Mouse (Mus musculus): ENCODE measurements around the gene Vangl2.

Vangl2 gene

GRCm38 (mm10) chr1:172028394-172029275 is at the start of gene Vangl2:
Vangl2 (minus strand) TSS chr1:172028444.
- CTCF ChIA-PET: interaction anchor here (0.8 kb wide), 1 partner anchor 611 kb away, joined by 3 read pairs; no protein-coding TSS in a partner anchor

GRCm38 (mm10) chr1:172077981-172078380 is 49.7 kb upstream of the Vangl2 start:
- CTCF ChIA-PET: no interaction called here

GRCm38 (mm10) chr1:172072604-172073003 is 44.4 kb upstream of the Vangl2 start:
- CTCF ChIA-PET: no interaction called here

GRCm38 (mm10) chr1:172071556-172071955 is 43.3 kb upstream of the Vangl2 start:
- CTCF ChIA-PET: interaction anchor here (0.6 kb wide), 1 partner anchor 19 kb away, joined by 6 read pairs; no protein-coding TSS in a partner anchor

GRCm38 (mm10) chr1:172070227-172070626 is 42.0 kb upstream of the Vangl2 start:
- CTCF ChIA-PET: no interaction called here

- CTCF ChIA-PET: interaction anchor here (1.1 kb wide), 1 partner anchor 259 kb away, joined by 6 read pairs; no protein-coding TSS in a partner anchor
Observed at GRCm38 (mm10) chr1:172064613-172065141, 36.4 kb upstream of the Vangl2 start.

GRCm38 (mm10) chr1:172063291-172064023 is 35.2 kb upstream of the Vangl2 start:
- CTCF ChIA-PET: no interaction called here

GRCm38 (mm10) chr1:172062101-172062500 is 33.9 kb upstream of the Vangl2 start:
- CTCF ChIA-PET: no interaction called here

GRCm38 (mm10) chr1:172061217-172061616 is 33.0 kb upstream of the Vangl2 start:
- CTCF ChIA-PET: no interaction called here

- CTCF ChIA-PET: no interaction called here
Observed at GRCm38 (mm10) chr1:172060659-172061058, 32.4 kb upstream of the Vangl2 start.

- CTCF ChIA-PET: no interaction called here
Observed at GRCm38 (mm10) chr1:172058874-172059273, 30.6 kb upstream of the Vangl2 start.

- CTCF ChIA-PET: no interaction called here
Observed at GRCm38 (mm10) chr1:172058321-172058720, 30.1 kb upstream of the Vangl2 start.

- CTCF ChIA-PET: no interaction called here
Observed at GRCm38 (mm10) chr1:172057491-172057921, 29.3 kb upstream of the Vangl2 start, which contains the start of gene Nhlh1. Nhlh1 (minus strand) TSS chr1:172057573.

GRCm38 (mm10) chr1:172056251-172056650 is 28.0 kb upstream of the Vangl2 start:
- CTCF ChIA-PET: no interaction called here

- CTCF ChIA-PET: no interaction called here
Observed at GRCm38 (mm10) chr1:172053541-172054440, 25.5 kb upstream of the Vangl2 start.

GRCm38 (mm10) chr1:172052766-172053279 is 24.6 kb upstream of the Vangl2 start:
- CTCF ChIA-PET: no interaction called here

GRCm38 (mm10) chr1:172049131-172049782 is 21.0 kb upstream of the Vangl2 start:
- CTCF ChIA-PET: interaction anchor here (0.6 to 0.7 kb wide), 3 partner anchors 40 to 862 kb away, joined by 3 to 9 read pairs (median 4); no protein-coding TSS in a partner anchor

GRCm38 (mm10) chr1:172048241-172048734 is 20.0 kb upstream of the Vangl2 start:
- CTCF ChIA-PET: interaction anchor here (0.7 kb wide), 1 partner anchor 39 kb away, joined by 9 read pairs; no protein-coding TSS in a partner anchor

GRCm38 (mm10) chr1:172046938-172047337 is 18.7 kb upstream of the Vangl2 start:
- CTCF ChIA-PET: no interaction called here

GRCm38 (mm10) chr1:172046410-172046809 is 18.2 kb upstream of the Vangl2 start:
- CTCF ChIA-PET: no interaction called here
